Mouse (Mus musculus): ENCODE measurements around the gene Scamp3.
A peak's percentile ranks its signal among the peaks of the same experiment; 100 is the strongest.
"Not testable (repeated sequence)": the region's sequence is repeated elsewhere in the genome, so short reads cannot be mapped to it uniquely, and the experiment has no call there.

Gene Scamp3

GRCm38 (mm10) chr3:89199839-89200238, 22.6 kb downstream of the Scamp3 start:
- no peak for DNase-seq

- peak; percentile 93 for DNase-seq
Measured at GRCm38 (mm10) chr3:89202253-89203141, 25.2 kb downstream of the Scamp3 start, which contains the start of gene Gba. Gene Gba (plus strand): TSS chr3:89202928.

- no peak for DNase-seq
Measured at GRCm38 (mm10) chr3:89203142-89203514, 25.9 kb downstream of the Scamp3 start.

- DNase-seq = no peak
Measured at GRCm38 (mm10) chr3:89206079-89206478, 28.8 kb downstream of the Scamp3 start.

GRCm38 (mm10) chr3:89206695-89207094, 29.4 kb downstream of the Scamp3 start:
- no peak for DNase-seq

GRCm38 (mm10) chr3:89208075-89208657, 30.9 kb downstream of the Scamp3 start:
- no peak for DNase-seq

- no peak for DNase-seq
Measured at GRCm38 (mm10) chr3:89208736-89209135, 31.5 kb downstream of the Scamp3 start.

- no peak for DNase-seq
Measured at GRCm38 (mm10) chr3:89209731-89210130, 32.5 kb downstream of the Scamp3 start.

- no peak for DNase-seq
Measured at GRCm38 (mm10) chr3:89210162-89210561, 32.9 kb downstream of the Scamp3 start.

GRCm38 (mm10) chr3:89210731-89211130, 33.5 kb downstream of the Scamp3 start:
- DNase-seq = no peak

GRCm38 (mm10) chr3:89213803-89214530, 36.7 kb downstream of the Scamp3 start:
- peak; percentile 96 for DNase-seq

GRCm38 (mm10) chr3:89214681-89215411, 37.6 kb downstream of the Scamp3 start, which contains the start of gene Thbs3:
Gene Thbs3 (plus strand): TSS chr3:89215180.
- DNase-seq = no peak

GRCm38 (mm10) chr3:89215853-89216252, 38.6 kb downstream of the Scamp3 start:
- peak; percentile 96 for DNase-seq

- DNase-seq = not testable (repeated sequence)
Measured at GRCm38 (mm10) chr3:89216407-89216806, 39.1 kb downstream of the Scamp3 start.

- DNase-seq = peak; percentile 83
Measured at GRCm38 (mm10) chr3:89218271-89218670, 41.0 kb downstream of the Scamp3 start.

- no peak for DNase-seq
Measured at GRCm38 (mm10) chr3:89219546-89219945, 42.3 kb downstream of the Scamp3 start.

GRCm38 (mm10) chr3:89221167-89221566, 43.9 kb downstream of the Scamp3 start:
- DNase-seq = no peak

- DNase-seq = no peak
Measured at GRCm38 (mm10) chr3:89224796-89225195, 47.5 kb downstream of the Scamp3 start.

GRCm38 (mm10) chr3:89225321-89225815, 48.1 kb downstream of the Scamp3 start:
- no peak for DNase-seq

GRCm38 (mm10) chr3:89225918-89226317, 48.6 kb downstream of the Scamp3 start:
- no peak for DNase-seq

GRCm38 (mm10) chr3:89226361-89226760, 49.1 kb downstream of the Scamp3 start:
- no peak for DNase-seq

- DNase-seq = no peak
Measured at GRCm38 (mm10) chr3:89226900-89227299, 49.6 kb downstream of the Scamp3 start, which contains the start of gene Mtx1. Gene Mtx1 (minus strand): TSS chr3:89227088.
